Mouse (Mus musculus) lung, adult 2 months (tissue): ENCODE data around the gene Wbp1.

Experiments used
- CTCF ChIP-seq: fragments of 200-500 bp; IDR thresholded peaks from 2 replicates; pipeline ENCODE4 v1.5.1; 2011; ENCODE audit warnings: mild to moderate bottlenecking, low read length, control low read depth; ENCODE audit not compliant: insufficient read depth
- POLR2A ChIP-seq: fragments of 200-500 bp; IDR thresholded peaks from 2 replicates; pipeline ENCODE4 v1.6.1; 2011; ENCODE audit warnings: low read depth, mild to moderate bottlenecking, control low read depth, low read length, borderline replicate concordance; ENCODE audit errors: extremely low read depth

- TF ChIP-seq CTCF (no peak), POLR2A (no peak)
Measured at GRCm38 (mm10) chr6:83142211-83142731, 20.9 kb upstream of the Wbp1 start.
